Mouse (Mus musculus) cerebellum, adult 11-12 months (tissue): ENCODE measurements around the gene Cant1.

ENCODE experiments used
- DNase-seq: peaks from one replicate; pipeline ENCODE4 v3.0.0; 2022

Gene Cant1

DNA sequence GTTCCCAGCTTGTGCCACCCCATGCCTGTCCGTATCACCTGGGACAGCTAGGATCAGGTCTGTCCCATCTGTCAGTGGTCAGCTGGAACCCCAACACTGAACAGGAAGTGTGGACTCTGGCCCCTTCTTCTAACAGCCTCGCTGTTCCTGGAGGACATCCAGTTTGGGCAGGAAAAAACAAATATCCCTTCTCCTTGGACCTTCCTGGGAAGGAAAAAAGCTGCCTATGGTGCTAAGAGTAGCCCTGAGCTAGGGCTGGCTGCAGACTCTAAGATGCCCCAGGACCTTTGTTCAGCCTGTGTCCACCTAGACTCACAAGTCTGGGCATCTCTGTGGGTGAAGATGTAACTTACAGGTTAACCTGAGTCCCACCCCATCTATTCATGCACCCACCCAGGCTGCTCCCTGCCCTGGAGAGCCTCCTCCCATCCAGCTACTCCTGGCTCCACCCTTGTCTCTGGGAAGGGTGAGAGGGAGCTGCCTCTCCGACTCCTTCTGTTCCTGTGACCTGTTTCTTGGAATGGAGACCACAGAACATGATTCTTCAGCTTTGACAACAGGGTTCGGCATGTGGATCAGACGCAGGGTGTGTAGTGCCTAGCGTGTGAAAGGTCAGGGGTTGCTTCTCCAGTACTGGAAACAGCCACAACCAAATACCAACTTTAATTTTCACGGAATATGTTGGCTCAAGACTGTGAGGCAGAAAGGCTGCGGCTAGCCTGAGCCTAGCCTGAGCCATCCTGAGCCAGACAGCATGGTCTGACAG lies 10.2 kb upstream of the Cant1 start:
- no peak for DNase-seq

DNA sequence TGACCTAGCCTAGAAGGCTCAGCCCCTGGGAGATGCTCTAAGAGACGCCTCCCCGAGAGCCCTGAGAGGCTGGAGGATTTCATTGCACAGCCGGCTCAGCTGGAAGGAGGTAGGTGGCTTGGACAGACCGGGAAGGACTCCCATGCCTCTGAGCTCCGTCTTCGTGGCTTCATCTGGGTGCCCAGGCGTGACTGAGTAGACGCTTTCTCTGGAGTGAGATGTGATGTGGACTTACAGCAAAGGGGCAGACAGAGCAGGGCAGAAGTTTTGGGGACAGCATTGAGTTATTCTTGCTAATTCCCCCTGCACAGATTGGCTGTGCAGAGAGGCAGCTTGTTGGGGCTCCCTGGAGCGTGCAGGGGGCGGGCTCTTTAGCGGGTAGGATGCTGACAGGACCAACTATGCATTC lies 9.6 kb upstream of the Cant1 start:
- no peak for DNase-seq

DNA sequence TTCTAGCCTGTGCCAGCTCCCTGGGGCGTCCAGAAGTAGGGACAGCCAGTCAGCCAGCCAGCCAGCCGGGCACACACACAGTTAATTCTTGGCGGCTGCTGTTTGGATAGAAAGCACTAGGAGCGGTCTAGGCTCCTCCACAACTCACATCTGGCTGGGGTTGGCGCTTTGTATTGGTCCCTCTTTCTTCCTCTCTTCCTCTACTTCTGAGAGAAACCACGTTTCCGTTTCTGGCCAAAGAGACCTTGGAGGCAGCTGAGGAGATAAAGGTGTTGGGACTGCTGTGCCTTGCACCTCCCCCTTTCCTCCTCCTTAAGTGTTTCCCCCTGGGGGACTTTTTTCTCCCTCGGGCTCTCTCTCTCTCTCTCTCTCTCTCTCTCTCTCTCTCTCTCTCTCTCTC lies 9.1 kb upstream of the Cant1 start, which contains the start of gene C1qtnf1:
TSS of gene C1qtnf1 (plus strand) at position 218 of the 400 bp plus-strand sequence.
- DNase-seq = no peak

DNA sequence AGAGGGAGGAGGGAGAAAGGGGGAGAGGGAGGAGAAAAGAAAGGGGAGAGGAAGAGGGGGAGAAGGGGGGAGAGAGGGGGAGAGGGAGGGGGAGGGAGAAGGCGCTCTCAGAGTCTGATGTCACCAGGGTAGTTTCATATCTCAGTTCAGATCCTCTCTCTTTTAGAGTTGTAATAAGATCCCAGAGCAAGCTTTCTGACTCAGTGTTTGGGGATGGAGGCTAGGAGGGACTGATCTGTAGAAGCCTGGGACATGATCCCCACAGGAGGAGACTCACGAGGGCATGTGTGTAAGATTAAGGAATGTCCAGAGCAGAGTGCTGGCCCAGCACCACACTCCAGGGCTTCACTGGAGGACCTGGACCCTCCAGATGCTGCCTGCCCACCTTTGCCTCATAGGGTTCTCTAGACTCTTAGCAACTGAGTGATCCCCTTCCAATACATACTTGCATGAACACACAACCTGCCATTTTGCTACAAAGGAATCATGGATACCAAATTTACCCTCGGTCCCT lies 8.4 kb upstream of the Cant1 start:
- no peak for DNase-seq

DNA sequence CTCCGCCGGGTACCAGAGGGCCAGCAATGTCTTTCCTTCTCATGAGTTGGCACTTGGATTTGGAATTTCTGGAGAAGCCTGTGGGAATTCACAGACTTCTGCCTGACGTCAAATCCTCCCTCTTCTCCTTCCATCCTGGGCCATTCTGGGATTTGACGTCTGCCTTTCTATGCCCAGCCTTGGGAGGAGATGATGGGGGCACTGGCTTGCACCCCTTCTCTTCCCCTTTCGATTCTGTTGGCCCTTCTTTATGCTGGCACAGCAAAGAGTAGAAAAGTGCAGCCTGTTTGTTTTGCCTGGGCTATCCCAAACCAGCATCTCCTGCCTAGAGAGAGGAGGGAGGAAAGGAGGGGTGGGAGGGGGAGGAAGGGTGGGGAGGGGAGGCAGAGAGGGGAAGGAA lies 7.9 kb upstream of the Cant1 start:
- no peak for DNase-seq

DNA sequence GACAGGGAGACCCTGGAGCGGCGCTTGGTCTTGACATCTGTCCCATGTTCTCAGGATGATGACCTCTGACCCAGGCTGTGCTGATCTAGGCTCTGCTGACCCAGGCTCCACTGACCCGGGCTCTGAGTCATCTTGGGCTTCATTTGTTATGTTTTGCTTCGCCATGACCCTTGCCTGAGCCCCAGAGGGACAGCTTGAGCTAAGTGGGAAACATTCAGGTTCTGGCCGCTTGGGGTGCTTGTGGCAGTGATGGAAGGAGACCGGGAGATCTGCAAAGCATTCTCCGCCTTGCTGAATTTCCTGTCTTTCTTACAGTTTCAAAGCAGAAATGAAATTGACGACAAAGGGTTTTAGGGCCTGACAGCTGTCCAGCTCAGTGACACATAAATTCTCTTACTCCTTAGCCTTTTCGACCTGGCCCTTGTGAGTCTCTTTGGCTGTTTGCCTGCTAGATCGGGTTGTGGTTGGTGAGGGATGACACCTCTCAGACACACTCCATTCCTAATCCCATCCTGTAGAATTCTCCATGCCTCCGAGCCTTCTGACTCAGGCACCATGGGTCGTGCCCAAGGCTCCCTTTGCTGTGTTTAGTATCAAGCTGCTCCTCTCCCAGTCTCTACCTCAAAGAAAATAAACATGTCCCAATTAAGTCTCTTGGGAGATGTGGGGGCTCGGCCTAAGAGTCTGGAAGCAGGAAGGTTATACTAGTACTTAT lies 5.9 kb upstream of the Cant1 start:
- no peak for DNase-seq

DNA sequence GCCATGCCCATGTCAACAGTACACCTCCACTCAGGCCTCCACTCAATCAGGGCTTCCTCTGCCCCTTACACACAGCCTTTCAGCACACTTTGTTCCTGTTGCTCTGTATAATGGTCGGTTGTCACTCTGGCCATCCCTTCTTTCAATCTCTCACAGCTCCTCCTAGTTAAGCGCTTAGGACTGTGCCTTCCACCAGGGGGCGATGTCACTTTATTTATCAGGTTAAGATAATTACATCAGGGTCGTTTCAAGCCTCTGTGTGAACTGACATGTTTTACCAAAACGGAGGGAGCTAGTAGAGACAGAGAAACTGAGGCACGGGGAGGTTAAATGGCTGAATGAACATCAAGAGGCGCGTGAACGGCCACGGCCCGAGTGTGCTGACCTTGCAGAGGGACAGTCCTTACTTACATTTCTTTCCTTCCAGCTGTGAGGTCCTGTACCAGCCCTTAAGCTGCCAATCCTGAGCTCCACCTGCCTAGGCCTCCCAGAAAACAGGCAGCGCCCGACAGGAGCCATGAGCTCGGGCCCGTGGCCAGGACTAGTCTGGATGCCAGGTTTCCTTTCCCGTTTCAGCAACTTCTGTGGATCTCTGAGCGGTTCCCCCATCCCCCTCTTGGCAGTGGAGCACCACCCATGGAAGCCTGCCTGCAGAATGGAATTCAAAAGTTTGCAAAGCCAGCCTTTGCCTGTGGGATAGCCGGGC lies 4.5 kb upstream of the Cant1 start:
- peak; percentile 78 for DNase-seq

DNA sequence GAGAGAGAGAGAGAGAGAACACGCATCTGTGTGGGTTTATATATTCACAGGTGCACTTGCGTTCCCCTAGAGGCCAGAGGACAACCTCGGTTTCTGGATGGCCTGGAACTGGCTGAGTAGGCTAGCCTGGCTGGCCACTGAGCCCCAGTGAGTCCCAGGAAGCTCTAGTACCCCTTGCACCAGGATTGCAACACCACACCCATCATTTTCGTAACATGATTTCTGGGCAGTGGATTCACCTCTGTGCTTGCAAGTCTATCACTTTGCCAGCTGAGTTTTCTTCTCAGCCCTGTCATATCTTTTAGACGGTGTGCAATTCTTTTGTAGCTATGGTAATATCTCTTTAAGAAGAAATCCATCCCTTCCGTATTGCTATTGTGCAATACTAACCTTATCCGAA lies 1.4 kb upstream of the Cant1 start:
- no peak for DNase-seq

DNA sequence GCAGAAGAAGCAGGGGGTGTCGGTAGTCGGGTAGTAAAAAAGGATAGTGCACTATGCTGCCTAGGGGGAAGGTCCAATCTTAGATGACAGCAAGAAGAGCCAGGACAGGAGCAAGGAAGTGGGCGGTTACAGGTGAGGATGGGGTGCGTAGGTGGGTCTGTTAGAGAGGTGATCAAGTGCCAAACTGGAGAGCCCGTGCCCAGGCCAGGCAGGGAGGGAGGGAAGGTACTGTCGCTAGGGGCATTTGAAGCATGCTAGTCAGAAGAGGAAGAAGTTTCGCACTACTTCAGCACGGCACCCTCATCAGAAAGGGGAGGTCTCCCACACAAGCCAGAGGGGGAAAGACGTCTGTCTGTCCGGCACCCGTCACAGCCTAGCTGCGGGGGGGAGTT lies 448 bp downstream of the Cant1 start:
- no peak for DNase-seq

DNA sequence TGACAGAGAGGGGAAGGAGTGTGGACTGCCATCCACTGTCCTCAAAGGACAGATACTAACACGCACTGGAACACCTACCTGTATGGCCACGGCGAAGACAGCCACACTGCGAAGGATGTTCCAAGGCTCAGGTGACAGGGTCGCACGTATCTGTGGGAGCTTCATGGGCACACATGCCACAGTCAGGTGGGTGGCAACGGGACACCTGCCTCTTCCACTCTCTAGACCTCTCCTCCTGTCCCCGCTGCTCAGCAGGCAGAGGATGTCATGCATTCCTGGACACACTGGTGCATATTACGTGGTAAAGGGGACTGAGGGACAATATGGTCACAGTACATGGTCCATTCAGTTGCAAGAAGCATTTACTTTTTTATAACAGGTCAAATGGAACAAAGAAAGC lies 1.4 kb downstream of the Cant1 start:
- no peak for DNase-seq

DNA sequence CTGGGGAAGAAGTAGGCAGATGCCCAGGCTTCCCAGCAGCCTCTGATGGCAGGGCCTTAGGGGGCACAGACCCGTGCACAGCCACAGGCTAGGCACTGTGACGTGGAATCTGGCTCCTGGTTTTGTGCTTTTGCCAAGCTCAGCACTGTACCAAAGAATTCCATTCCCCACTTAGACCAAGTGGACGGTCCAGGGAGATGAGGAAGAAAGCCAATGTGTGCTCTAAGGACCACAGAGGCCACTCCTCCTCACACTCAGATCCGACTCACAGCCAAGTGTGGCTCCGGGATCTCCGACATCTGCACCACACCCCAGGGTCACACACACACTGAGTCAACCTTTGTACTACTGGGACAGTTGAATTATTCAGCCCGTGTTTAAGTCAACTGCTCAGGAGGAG lies 2.8 kb downstream of the Cant1 start:
- no peak for DNase-seq

DNA sequence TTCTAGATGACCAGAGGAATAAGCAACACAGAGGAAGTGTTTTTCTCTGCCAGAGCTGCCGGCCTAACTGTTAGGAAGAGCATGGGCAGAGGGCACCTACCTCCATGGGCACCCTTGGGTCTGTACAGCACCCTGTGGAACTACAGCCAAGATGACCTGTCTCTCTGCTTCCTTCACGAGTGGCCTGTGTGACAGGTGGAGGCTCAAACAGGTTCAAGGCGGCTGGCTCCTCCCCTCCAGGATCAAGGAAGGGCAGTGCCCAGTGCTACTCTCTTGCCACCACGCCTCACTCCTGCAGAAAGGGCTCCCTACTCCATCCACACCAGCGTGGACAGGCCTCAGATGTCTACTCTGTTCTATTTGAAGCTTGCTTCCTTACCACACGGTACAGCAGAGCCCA lies 3.3 kb downstream of the Cant1 start:
- no peak for DNase-seq

DNA sequence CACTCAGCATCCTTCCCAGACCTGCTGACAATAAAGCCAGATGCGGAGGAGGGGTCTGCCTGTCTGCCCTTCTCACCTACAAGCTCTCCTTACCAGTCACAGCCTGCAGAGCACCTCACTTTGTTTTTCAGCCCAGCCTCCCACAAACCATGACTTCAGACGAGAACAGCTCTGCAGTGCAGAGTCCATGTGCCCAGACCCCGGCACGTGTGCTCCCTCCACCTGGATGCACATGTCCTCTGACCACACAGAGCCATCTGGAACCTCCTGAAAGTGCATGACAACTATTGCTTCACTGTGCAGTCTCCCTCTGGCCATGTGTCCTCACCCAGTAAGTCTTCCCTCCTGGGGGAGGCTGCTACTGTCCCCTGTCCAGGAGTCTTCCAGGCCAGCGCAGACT lies 4.6 kb downstream of the Cant1 start:
- no peak for DNase-seq

DNA sequence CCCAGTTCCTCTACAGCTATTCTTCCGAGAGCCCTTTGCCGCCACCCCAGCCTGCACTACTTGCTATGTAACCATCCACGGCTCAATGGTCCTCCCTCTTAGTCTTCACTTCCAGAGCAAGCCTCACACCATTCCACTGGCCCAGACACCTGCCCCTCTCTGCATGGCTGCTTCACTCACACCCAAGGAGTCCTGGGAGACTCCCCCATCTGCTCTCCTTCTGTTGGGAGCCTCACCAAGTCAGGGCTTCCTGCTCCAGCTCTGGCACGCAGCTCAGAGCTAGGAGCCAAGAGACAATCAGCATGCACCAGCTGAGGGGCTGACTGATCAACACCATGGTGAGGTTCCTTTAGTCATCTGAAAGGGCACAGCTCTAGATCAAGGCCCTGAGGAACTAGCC lies 5.8 kb downstream of the Cant1 start:
- DNase-seq = peak; percentile 73

DNA sequence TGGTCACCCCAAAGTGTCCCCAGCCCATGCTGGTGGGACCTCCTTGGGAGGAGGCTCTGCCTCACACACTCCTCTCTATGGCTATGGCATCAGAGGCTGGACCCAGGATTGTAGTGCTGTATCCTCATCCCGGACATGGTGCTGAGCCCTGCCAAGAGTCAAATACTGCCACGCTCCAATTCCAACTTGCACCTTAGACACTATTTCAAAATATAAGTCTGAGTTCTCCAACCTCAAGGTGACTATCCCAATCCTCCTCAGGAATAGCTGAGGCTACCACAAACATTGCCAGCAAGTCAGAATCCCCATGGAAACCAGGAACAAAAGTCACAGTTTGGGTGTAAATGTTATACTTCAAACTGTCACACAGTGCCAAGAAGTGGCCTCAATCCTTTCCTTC lies 6.3 kb downstream of the Cant1 start:
- DNase-seq = no peak

DNA sequence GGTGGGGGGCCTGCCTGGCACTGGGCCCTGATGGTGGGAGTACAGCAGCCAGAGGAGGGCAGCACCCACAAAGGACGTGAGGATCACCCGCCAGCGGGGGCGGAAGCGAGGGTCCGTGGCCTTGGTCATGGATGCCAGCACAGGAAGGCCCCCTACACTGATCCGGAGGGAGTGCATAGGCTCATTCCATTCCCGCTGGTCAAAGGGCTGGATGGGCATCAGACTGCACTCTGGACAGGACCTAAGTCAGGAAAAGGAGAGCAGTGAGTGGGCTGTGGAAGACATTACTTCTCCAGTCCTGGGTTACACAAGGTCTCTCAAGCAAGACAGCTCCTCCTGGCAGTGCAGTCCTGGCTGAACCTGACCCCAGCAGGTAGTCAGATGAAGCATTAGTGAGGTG lies 7.6 kb downstream of the Cant1 start:
- DNase-seq = no peak

DNA sequence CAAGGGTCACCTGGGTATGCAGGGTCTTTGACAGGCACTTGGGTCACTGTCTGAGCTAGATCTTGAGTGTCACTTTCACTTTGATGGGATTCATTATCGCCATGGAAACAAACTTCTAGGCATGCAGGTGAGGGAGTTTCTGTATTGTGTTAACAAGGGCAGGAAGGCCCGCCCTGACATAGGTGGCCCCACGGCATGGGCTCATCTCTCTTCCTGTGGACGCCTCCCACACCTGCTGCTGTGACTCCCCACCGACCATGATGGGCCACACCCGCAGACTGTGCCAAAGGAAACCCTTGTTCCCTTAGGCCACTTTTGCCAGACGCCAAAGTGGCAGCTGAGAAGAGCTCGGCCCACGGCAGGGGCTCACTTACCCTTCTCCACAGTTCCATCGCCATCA lies 8.4 kb downstream of the Cant1 start:
- no peak for DNase-seq

DNA sequence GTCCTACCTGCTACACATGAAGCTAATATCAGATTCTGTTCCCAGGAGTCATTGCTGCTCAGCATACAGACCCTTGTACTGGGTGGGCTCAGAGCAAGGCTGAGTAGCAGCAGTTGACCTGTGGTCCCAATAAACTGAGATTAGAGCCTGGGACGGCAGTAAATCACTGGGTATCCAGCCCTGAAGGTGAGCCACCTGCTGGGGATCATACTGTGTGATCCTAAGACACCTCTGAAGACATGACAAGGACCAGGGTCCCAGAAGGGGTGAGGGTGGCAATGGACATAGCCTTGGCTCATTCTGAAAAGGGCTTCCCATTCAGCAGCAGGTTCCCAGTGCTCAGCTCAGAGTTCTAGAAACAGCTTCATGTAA lies 8.8 kb downstream of the Cant1 start:
- no peak for DNase-seq

DNA sequence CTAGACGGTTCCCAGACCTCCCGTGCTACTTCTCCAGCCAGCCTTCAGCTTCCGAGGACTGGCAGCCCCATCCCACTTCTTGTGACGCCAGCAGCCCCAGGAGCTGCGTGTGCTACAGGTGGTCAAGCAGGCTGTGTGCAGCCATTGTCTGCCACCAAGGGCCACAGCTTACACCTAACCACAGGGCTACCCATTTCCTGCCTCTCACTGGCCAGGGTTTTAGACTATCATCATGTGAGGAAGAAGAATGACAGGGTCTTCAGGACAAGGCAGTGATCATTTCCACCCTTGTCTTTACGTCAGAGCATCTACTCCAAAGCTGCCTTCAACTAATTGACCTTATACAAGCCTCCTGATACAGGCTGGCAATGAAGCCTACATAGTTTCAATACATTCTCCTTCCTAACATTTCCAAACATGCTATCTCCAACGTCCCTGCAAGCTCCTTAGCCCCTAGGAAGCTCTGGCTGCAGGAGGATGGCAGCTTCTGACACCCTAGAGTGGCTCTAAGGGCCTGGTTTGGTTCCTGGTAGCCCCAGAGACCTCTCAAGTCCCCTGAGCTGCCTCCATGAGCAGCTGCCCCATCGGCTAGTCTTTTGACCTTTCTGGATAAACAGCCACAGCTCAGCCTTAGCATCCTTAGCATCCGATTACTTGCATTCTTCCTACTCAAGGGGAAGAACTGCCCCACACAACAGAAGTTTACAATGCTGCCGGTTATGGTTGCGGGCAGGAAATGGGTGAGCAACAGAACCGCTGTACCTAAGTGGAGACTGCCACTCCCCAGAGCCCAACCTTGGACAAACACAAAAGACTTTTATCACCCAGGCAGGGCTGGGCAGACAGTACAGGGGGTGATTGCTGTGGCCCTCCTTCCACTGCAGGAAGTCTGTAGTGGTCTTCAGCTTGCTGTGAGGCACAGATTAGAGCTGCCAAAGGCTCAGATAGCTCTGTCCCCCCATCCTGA lies 9.5 kb downstream of the Cant1 start:
- peak; percentile 8 for DNase-seq

DNA sequence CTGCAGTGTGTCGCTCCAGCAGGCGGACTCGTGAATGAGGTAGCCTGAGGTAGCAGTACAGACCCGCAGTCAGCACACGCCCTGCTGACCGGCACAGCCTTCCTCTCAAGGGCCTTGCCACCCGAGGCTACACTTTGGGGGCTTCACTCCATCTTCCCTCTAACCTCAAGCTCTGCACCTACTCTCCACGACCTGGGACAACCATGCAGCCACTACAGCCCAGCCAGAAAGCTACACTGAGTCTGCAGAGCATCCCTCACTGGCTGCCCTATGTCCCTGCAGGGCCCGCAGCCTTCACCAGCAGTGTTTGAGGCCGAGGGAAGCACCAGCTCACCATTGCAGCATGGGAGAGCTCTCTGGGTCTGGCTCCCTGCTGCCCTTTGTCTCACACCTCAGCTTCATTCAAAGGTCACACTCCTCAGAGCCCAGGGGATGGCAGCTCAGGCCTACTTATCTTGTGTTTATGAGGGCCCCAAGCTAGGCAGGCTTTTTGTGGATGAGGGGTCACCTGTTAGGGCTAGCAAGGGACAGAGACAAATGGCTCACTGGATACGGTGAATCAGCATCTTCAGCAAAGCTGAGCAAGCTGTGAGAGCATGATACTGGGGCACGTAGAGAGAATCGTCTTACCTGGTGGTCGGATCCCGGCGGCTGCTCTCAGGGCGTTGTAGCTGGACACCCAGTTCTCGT lies 10.7 kb downstream of the Cant1 start:
- DNase-seq = peak; percentile 8

DNA sequence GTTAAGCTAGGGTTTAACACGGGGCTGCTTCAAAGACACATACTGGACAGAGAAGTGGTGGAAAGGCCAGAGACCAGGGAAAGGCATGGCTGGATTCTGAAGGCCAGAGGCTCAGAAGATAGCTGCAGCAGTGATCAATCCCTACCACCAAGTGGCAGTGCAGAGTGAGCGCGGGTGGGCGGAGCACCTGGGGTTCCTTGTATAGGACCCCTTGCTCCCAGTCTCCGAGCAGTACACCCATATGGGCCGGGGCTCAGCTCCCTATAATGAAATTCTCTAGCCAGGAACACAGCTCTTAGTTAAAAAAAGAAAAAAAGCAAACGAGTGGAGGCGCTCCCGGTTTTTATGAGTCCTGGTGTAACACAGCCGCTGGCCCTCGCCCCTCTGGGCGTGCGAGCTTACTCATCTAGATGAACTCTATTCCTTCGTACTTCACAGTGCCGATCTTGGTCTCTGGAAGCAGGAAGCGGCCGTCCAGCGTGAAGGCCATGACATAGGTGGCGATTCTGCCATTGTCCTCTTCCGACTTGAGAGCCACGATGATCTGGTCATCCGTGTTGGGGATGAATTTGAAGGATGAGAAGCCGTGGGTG lies 11.5 kb downstream of the Cant1 start:
- DNase-seq = peak; percentile 37

DNA sequence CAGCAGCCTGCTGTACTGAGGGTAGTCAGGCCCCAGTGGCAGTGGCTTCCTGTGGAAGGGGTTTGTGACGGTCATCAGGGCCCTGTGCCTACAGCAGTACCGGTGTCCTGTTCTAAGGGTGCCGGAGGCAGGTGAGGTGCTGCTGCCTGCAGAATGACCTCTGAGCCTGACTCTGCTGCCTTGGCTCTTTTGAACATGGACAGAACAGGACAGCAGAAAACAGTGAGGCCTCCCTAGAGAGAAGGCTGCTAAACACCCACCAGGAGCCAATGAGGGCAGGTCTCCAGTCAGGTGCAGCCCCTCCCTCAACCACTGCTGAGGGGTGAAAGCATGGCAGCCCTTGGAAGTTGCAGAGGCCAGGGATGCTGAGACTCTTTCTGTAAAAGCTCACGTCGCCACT lies 12.4 kb downstream of the Cant1 start:
- DNase-seq = peak; percentile 19
